Mouse (Mus musculus) heart, adult 2 months (tissue): ENCODE results near the gene Arpc3. TPM values are rescaled to one million over a fixed set of nuclear protein-coding genes. Genes with fewer than 3 reads are reported as not detected.

Source experiments
- DNase-seq, 2 experiments: peaks; one replicate each; pipeline ENCODE4 v3.0.0; 2021
- H3K27ac ChIP-seq: fragments of 200-600 bp; 2 replicates; pipeline ENCODE4 v1.8.1; 2022
- H3K27me3 ChIP-seq: fragments of 200-500 bp; 2 replicates; pipeline ENCODE4 v1.6.1; 2012; ENCODE audit warnings: mild to moderate bottlenecking, low read length, inconsistent platforms, mixed read lengths; ENCODE audit not compliant: control insufficient read depth, insufficient read depth
- H3K36me3 ChIP-seq: fragments of 200-500 bp; 2 replicates; pipeline ENCODE4 v1.6.1; 2012; ENCODE audit warnings: low read length, inconsistent platforms; ENCODE audit not compliant: control insufficient read depth, insufficient read depth
- H3K4me1 ChIP-seq: fragments of 200-500 bp; 2 replicates; pipeline ENCODE4 v1.6.1; 2011; ENCODE audit warnings: low read length; ENCODE audit not compliant: control insufficient read depth, insufficient read depth
- H3K4me3 ChIP-seq: fragments of 200-600 bp; 2 replicates; pipeline ENCODE4 v1.8.1; 2022
- H3K79me2 ChIP-seq: fragments of 200-500 bp; replicated peaks from 2 replicates; pipeline ENCODE4 v1.6.1; 2012; ENCODE audit warnings: mild to moderate bottlenecking, inconsistent platforms, low read length, moderate library complexity, mixed read lengths; ENCODE audit not compliant: control insufficient read depth, insufficient read depth
- H3K9ac ChIP-seq: fragments of 200-500 bp; 2 replicates; pipeline ENCODE4 v1.6.1; 2012; ENCODE audit warnings: low read depth, mild to moderate bottlenecking, control low read depth, inconsistent platforms, low read length, mixed read lengths
- CTCF ChIP-seq: fragments of 200-600 bp; IDR thresholded peaks from 2 replicates; pipeline ENCODE4 v1.8.1; 2022; ENCODE audit warnings: antibody characterized with exemption, mild to moderate bottlenecking, moderate library complexity
- EP300 ChIP-seq: fragments of 200-500 bp; IDR thresholded peaks from 2 replicates; pipeline ENCODE4 v1.6.1; 2011; ENCODE audit warnings: low read depth, low read length, control low read depth; ENCODE audit not compliant: insufficient read depth
- POLR2A ChIP-seq: fragments of 200-500 bp; IDR thresholded peaks from 2 replicates; pipeline ENCODE4 v1.6.1; 2011; ENCODE audit warnings: mild to moderate bottlenecking, low read depth, low read length, control low read depth; ENCODE audit not compliant: insufficient read depth
- WGBS: fragments of 180-500 bp; shearing (Covaris S2); methylation state at CpG from one replicate; pipeline ENCODE4 v1.1.7; 2018; 5-methylcytosine and 5-hydroxymethylcytosine counted together
- intact Hi-C: fragments of 180-260 bp; cut with DNase I; formaldehyde crosslinking; loops from one replicate; pipeline ENCODE4 v1.15.1; 2025
- polyA plus RNA-seq: library from polyadenylated mRNA; depleted of rRNA; stranded (reverse); fragments of >200 nt; gene quantifications from 2 replicates; pipeline ENCODE4 v1.2.3, GENCODE M21; 2012
- total RNA-seq, 2 experiments: library from RNA; stranded (reverse); gene quantifications; 2 replicates each; pipeline ENCODE4 v1.2.3; 2021

Arpc3 gene
- total and polyA plus RNA-seq, 3 experiments, result 89.6 to 98.7 (median 91.5) TPM

DNA sequence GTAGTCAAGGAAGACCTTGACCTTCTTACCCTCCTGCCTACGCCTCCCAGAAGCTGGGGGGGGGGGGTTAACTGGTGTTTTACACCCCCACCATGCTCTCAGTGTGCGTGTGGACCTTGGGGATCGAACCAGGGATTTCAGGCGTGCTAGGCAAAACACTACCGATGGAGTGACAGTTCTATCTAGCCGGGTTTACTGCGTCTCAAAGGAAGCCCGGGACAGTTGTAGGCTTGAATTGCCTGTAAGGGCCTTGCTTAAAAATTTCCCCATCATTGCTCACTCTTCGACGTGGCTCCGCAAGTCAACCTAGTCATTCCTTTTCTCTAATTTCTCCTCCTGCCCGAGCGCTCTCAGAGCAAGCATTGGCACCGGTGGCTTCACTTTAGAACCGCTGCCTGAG is 31.4 kb downstream of the Arpc3 start:
- peak overlapping the region; percentile 99 for H3K4me3 ChIP-seq
- WGBS, result 14% methylated on average over 15 of the region's 15 CpGs
- peaks cover 1% of the 10 kb centered on the region; the same call in 1 of the 2 replicates for H3K4me1 ChIP-seq
- DNase-seq, result no peak
- peak overlapping the region; percentile 86 for H3K9ac ChIP-seq
- TF ChIP-seq EP300 (no peak), POLR2A (no peak), CTCF (no peak)
- intact Hi-C loops, result loop anchor here (2.0 kb wide), 1 partner anchor 22 kb away; no protein-coding TSS in a partner anchor
- H3K27ac ChIP-seq, result no peak overlapping the region
- H3K27me3 ChIP-seq, result no peaks in the 10 kb centered on the region
- H3K36me3 ChIP-seq, result no peaks in the 10 kb centered on the region; the same call in 1 of the 2 replicates
- peaks cover 3% of the 10 kb centered on the region; the same call in 1 of the 2 replicates for H3K79me2 ChIP-seq

- Histone ChIP-seq H3K27me3 (no peaks in the 10 kb centered on the region), H3K27ac (no peak overlapping the region), H3K9ac (no peak overlapping the region), H3K4me1 (peaks cover 1% of the 10 kb centered on the region; the same call in 1 of the 2 replicates), H3K79me2 (peaks cover 3% of the 10 kb centered on the region; the same call in 1 of the 2 replicates), H3K4me3 (no peak overlapping the region), H3K36me3 (peaks cover 5% of the 10 kb centered on the region)
- intact Hi-C loops, result no loop called here
- DNase-seq, result no peak
- no peak for TF ChIP-seq EP300
- TF ChIP-seq CTCF, result peak; percentile 44
- 55% methylated on average over 2 of the region's 2 CpGs for WGBS
Measured at GRCm38 (mm10) chr5:122425550-122425949, 33.9 kb downstream of the Arpc3 start.

DNA sequence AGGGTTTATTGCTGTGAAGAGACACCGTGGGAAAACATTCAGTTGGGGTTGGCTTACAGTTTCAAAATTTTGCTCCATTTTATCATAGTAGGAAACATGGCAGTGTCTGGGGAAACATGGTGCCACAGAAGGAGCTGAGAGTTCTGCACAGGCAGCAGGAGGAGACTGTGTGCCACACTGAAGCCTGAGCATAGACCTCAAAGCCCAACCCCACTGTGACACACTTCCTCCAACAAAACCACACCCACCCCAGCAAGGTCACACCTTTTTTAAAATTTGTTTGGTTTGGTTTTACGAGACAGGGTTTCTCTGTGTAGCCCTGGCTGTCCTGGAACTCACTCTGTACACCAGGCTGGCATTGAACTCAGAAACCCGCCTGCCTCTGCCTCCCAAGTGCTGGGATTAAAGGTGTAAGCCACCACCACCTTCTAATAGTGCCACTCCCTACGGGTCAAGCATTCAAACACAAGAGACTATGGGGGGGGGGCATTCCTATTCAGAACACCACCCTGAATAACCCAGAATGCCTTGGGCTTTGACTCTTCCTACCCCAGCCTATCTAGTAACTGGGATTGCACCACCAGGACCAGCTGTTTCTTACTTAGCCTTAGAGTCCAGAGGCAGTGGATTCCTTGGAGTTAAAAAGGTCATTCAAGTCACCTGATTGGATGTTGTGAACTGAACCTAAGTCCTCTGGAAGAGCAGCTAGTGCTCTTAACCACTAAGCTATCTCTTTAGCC is 38.5 kb downstream of the Arpc3 start:
- Histone ChIP-seq H3K4me3 (no peak overlapping the region), H3K9ac (no peak overlapping the region), H3K79me2 (no peaks in the 10 kb centered on the region), H3K27me3 (no peaks in the 10 kb centered on the region), H3K36me3 (peaks cover 5% of the 10 kb centered on the region), H3K27ac (no peak overlapping the region), H3K4me1 (no peaks in the 10 kb centered on the region)
- 90% methylated on average over 4 of the region's 4 CpGs for WGBS
- no peak for TF ChIP-seq CTCF
- no peak for TF ChIP-seq EP300
- TF ChIP-seq POLR2A, result no peak
- intact Hi-C loops, result no loop called here
- no peak for DNase-seq

DNA sequence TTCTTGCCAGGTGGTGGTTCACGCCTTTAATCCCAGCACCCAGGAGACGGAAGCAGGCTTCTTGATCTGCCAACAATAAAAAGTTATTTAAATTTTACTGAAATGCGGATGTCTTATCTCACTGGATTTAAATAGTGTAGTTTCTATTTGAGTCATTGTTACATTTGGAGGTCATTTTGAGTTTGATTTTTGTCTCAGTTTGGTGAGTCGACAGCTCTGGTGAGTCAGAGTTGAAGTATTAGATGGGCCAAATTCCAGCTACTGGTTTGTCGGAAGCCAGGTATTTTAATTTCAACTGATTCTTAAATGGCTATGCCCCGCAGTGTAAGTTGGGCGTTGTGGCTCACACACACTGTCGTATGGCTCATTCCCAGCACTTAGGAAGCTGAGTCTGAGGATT is 39.5 kb downstream of the Arpc3 start:
- DNase-seq, result no peak
- 74% methylated on average over 8 of the region's 8 CpGs for WGBS
- no peaks in the 10 kb centered on the region for H3K79me2 ChIP-seq
- H3K4me1 ChIP-seq, result no peaks in the 10 kb centered on the region
- no peak overlapping the region for H3K4me3 ChIP-seq
- no peaks in the 10 kb centered on the region for H3K27me3 ChIP-seq
- no peak overlapping the region for H3K9ac ChIP-seq
- no peak overlapping the region for H3K27ac ChIP-seq
- TF ChIP-seq EP300, result no peak
- TF ChIP-seq POLR2A, result no peak
- no peak for TF ChIP-seq CTCF
- peaks cover 5% of the 10 kb centered on the region for H3K36me3 ChIP-seq
- intact Hi-C loops, result no loop called here

DNA sequence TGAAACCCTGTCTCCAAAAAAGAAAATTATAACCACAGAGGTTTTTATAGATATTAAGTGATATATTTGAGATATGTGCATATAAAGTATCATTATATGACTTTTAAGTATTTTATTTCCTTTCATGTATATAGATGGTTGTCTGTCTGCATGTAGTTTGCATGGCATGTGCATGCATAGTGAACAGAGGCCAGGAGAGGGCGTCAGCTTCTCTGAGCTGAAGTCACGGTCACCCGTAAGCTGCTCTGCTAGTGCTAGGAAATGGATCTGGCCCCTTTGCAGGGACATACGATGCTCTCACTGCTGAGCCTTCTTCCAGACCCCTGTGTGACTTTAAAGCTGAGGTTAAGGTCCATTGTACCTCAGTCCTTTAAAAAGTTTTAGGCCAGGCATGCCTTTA is 42.9 kb downstream of the Arpc3 start:
- H3K27me3 ChIP-seq, result no peaks in the 10 kb centered on the region
- no peak overlapping the region for H3K27ac ChIP-seq
- H3K4me1 ChIP-seq, result peaks cover 3% of the 10 kb centered on the region
- H3K4me3 ChIP-seq, result no peak overlapping the region
- peaks cover 5% of the 10 kb centered on the region for H3K36me3 ChIP-seq
- H3K9ac ChIP-seq, result no peak overlapping the region
- no peak for DNase-seq
- intact Hi-C loops, result no loop called here
- H3K79me2 ChIP-seq, result no peaks in the 10 kb centered on the region
- TF ChIP-seq EP300 (no peak), POLR2A (no peak), CTCF (peak; percentile 40)
- WGBS, result 76% methylated on average over 4 of the region's 4 CpGs

DNA sequence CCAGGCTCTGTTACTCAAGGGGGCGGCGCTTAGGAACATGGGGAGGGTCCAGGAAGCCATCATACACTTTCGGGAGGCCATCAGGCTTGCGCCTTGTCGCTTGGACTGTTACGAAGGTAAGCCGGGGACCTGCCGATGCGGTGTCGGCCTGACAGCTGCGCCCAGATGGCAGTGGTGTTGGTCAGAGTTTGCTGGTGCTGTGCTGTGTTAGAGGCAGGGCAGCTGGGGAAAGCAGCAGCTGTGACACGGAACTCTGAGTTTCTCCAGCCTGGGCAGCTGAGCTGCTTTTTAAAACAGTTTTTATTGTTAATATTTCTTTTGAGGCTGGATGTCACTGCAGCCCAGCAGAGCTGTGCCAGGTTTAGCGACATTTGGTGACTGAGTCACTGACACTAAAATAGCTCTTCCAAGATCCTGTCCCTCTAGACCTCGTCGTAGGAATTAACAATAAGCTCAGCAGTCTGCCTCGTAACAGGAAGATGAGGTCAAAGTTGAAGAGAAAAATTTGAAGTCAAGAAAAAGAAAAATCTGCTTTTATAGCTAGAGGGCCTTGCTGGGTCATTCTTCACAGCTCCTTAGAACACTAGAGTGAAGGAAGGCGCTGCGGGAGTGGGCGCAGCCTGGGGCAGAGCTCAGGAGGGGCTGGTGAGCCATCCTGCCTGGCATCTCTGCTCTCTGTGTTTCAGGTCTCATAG is 47.9 kb downstream of the Arpc3 start:
- Histone ChIP-seq H3K27me3 (no peaks in the 10 kb centered on the region), H3K79me2 (no peaks in the 10 kb centered on the region), H3K9ac (peak overlapping the region; percentile 45), H3K4me3 (no peak overlapping the region; the same call in 1 of the 2 replicates), H3K27ac (peak overlapping the region; percentile 76), H3K36me3 (no peaks in the 10 kb centered on the region), H3K4me1 (peaks cover 7% of the 10 kb centered on the region)
- peak; percentile 46 to 64 for DNase-seq
- TF ChIP-seq POLR2A (0 out of 2 replicates have a peak, but pooled peaks have one; percentile 12), CTCF (no peak), EP300 (0 out of 2 replicates have a peak, but pooled peaks have one; percentile 53)
- WGBS, result 45% methylated on average over 19 of the region's 19 CpGs
- intact Hi-C loops, result no loop called here
